Mouse (Mus musculus) macrophage (primary cell): ENCODE measurements around the gene Acsl3. TPM values are rescaled to one million over a fixed set of nuclear protein-coding genes. Genes with fewer than 3 reads are reported as not detected.

Source experiments
- H3K27ac ChIP-seq: fragments of 350-480 bp; formaldehyde crosslinking; 2 replicates; pipeline ENCODE4 v1.9.0; 2021
- H3K36me3 ChIP-seq: fragments of 350-480 bp; formaldehyde crosslinking; 2 replicates; pipeline ENCODE4 v1.9.0; 2021; ENCODE audit errors: inconsistent target
- H3K4me3 ChIP-seq: fragments of 350-480 bp; formaldehyde crosslinking; 2 replicates; pipeline ENCODE4 v1.9.0; 2021; ENCODE audit errors: inconsistent target
- H3K79me2 ChIP-seq: fragments of 350-480 bp; formaldehyde crosslinking; 2 replicates; pipeline ENCODE4 v1.9.0; 2021; ENCODE audit errors: inconsistent target
- WGBS: methylation state at CpG from one replicate; pipeline ENCODE4 v1.1.7; 2026; ENCODE audit warnings: inconsistent platforms; ENCODE audit not compliant: missing documents; 5-methylcytosine and 5-hydroxymethylcytosine counted together
- polyA plus RNA-seq: library from polyadenylated mRNA; stranded (reverse); fragments of 250-400 nt; gene quantifications from 3 replicates; pipeline ENCODE4 v1.2.4, GENCODE M21; 2018; ENCODE audit warnings: inconsistent platforms
- total RNA-seq, 78 experiments: library from RNA; depleted of rRNA; stranded (reverse); fragments of 250-400 nt; gene quantifications; 1 replicate in 9 of 78; 2 replicates in 24 of 78; 3 replicates in 43 of 78; 4 replicates in 2 of 78; pipeline ENCODE4 v1.2.4; 2018; ENCODE audit warnings: inconsistent platforms in 56 of 78

Acsl3 gene
- total RNA-seq (2018; cell fraction: chromatin; rRNA removed), result 10 to 100 TPM in 24 of 26 experiments, 1 to 10 TPM in 2; 4.5 to 88.7 (median 27.4) TPM
- total RNA-seq (2018; cell fraction: cytosol; rRNA removed), result 10 to 100 TPM; 15.6 to 32.8 (median 21.1) TPM
- total RNA-seq (2018; cell fraction: nucleus; rRNA removed), result 10 to 100 TPM in 25 of 26 experiments, 1 to 10 TPM in 1; 8.2 to 59.5 (median 27.7) TPM
- 18.9 to 64.8 TPM (median 22.2 TPM) in 3 replicates for polyA plus RNA-seq

- Histone ChIP-seq H3K27ac (peak within 1 kb of the TSS; percentile 69), H3K4me3 (peak within 1 kb of the TSS; percentile 84)
- WGBS, result under 1% methylated on average over 92 of the region's 104 CpGs
Measured at GRCm38 (mm10) chr1:78657671-78658440, at the start of gene Acsl3, which contains the start of gene Utp14b. Gene Acsl3, plus strand, starts transcription at chr1:78657825. Gene Utp14b, plus strand, starts transcription at chr1:78658038.

DNA sequence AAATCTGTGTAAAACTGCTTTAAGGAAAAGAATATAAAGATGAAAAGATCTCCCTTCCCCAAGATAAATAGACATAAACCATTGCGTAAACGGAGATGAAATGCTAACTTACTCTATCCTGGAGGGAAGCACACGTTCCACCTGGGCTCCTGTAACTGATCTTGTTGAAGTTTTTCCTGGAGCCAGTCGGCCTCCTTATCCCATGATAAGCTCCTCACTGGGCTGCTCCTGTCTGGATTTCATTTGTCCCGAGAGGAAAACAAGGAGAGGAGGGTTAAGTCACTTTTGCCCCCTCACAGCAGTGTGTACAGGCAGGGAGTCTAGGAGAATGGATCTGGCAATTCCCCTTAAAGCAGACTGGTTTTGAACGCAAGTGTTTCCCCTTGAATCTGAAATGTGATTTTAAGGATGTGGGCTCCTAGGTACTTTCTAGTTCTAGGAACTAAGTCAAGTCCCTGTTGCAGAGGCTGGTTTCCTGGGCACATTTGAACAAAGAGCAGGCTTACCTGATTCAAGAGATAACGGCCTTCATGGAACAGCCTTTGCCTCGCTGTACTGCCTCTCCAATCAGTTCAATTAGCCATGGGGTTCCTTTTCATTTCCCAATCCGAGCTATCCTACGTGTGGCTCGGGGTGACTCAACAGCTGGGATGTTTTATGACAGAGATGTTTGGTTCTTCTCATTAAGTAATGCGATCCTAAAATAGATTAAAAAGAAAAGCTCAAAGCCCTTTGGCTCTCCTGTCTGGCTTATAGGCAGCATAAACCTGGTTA, 48.3 kb upstream of the Acsl3 start:
- H3K4me3 ChIP-seq, result no peak overlapping the region
- no peaks in the 10 kb centered on the region for H3K36me3 ChIP-seq
- H3K79me2 ChIP-seq, result no peaks in the 10 kb centered on the region
- no peak overlapping the region for H3K27ac ChIP-seq
- WGBS, result 72% methylated on average over 12 of the region's 12 CpGs

More at GRCm38 (mm10) chr1:78657671-78658440, at the start of gene Acsl3, which contains the start of gene Utp14b:
- Histone ChIP-seq H3K36me3 (no peaks in the 10 kb centered on the region), H3K79me2 (peaks cover 46% of the 10 kb centered on the region)

- H3K36me3 ChIP-seq, result no peaks in the 10 kb centered on the region
- WGBS, result 78% methylated on average over 4 of the region's 4 CpGs
Measured at GRCm38 (mm10) chr1:78611039-78611438, 46.6 kb upstream of the Acsl3 start.

GRCm38 (mm10) chr1:78612959-78613358, 44.7 kb upstream of the Acsl3 start:
- no peaks in the 10 kb centered on the region for H3K79me2 ChIP-seq
- H3K27ac ChIP-seq, result no peak overlapping the region
- no peaks in the 10 kb centered on the region for H3K36me3 ChIP-seq
- WGBS, result 93% methylated on average over 1 of the region's 1 CpGs
- no peak overlapping the region for H3K4me3 ChIP-seq

More at GRCm38 (mm10) chr1:78611039-78611438, 46.6 kb upstream of the Acsl3 start:
- no peak overlapping the region for H3K27ac ChIP-seq
- H3K4me3 ChIP-seq, result no peak overlapping the region
- no peaks in the 10 kb centered on the region for H3K79me2 ChIP-seq

GRCm38 (mm10) chr1:78624352-78624751, 33.3 kb upstream of the Acsl3 start:
- WGBS, result 100% methylated on average over 2 of the region's 2 CpGs
- H3K4me3 ChIP-seq, result no peak overlapping the region
- no peak overlapping the region for H3K27ac ChIP-seq
- no peaks in the 10 kb centered on the region for H3K79me2 ChIP-seq
- H3K36me3 ChIP-seq, result no peaks in the 10 kb centered on the region

DNA sequence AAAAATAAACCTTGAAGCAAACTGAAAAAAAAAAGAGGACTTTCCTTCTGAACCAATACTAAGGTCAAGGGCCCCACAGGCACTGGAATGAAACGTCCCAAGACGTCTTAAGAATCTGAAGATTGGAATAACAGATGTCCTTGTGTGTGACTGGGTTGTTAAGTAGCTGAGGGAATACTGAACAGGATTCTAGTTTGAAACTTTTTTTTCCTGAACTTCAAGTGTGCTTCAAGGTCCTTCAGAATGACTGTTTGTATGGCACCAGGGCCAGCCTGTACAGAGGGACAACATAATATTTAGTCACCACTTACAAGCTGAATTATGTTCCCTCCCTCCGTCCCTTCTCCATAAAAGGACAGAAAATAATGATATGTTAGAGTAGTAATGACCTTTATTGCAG, 23.1 kb upstream of the Acsl3 start:
- 98% methylated on average over 3 of the region's 3 CpGs for WGBS
- H3K79me2 ChIP-seq, result no peaks in the 10 kb centered on the region

DNA sequence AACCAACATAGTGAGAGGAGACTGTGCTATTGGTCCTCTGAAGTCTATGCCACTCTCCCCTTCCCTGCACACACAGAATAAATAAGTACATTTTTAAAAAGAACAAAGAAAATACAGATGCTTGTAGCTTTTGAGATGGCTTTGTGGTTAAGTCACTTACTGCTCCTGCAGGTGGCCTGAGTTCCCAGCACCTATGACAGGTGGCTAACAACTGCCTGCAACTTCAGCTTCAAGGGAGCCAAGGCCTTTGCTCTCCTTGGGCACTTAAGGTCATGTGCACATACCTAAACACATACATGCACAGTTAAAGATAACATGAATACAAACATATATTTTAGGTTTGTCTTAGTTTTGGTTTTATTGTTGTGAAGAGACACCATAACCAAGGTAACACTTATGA, 16.8 kb upstream of the Acsl3 start:
- H3K36me3 ChIP-seq, result no peaks in the 10 kb centered on the region
- no peak overlapping the region for H3K27ac ChIP-seq
- no peak overlapping the region for H3K4me3 ChIP-seq
- no peaks in the 10 kb centered on the region for H3K79me2 ChIP-seq

More for the DNA sequence above, 23.1 kb upstream of the Acsl3 start:
- Histone ChIP-seq H3K27ac (no peak overlapping the region), H3K36me3 (no peaks in the 10 kb centered on the region), H3K4me3 (no peak overlapping the region)

GRCm38 (mm10) chr1:78641791-78642190, 15.8 kb upstream of the Acsl3 start:
- WGBS, result 100% methylated on average over 3 of the region's 3 CpGs
- H3K36me3 ChIP-seq, result no peaks in the 10 kb centered on the region
- no peak overlapping the region for H3K4me3 ChIP-seq
- H3K79me2 ChIP-seq, result no peaks in the 10 kb centered on the region
- H3K27ac ChIP-seq, result no peak overlapping the region

DNA sequence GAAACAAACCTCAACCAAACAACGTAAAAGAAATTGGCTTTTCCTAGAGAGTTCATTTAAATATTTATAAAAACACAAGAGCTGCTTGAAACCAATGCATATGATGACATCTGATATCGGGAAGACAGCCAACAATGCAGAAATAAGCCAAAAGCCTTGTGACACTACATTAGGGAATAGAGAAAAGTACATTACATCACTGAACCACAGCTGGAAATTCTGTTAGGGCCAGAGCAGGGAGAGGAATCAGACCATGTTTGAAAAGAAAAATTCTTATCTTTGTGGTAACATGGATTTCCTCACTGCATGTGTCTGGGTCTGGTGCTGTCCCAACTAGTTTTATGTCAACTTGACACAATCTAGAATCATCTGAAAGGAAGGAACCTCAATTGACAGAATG, 15.4 kb upstream of the Acsl3 start:
- Histone ChIP-seq H3K27ac (no peak overlapping the region), H3K4me3 (no peak overlapping the region), H3K79me2 (no peaks in the 10 kb centered on the region), H3K36me3 (no peaks in the 10 kb centered on the region)
- WGBS, result 83% methylated on average over 2 of the region's 2 CpGs

- 93% methylated on average over 8 of the region's 8 CpGs for WGBS
- Histone ChIP-seq H3K4me3 (no peak overlapping the region), H3K36me3 (no peaks in the 10 kb centered on the region), H3K27ac (no peak overlapping the region), H3K79me2 (no peaks in the 10 kb centered on the region)
Measured at GRCm38 (mm10) chr1:78647317-78647885, 10.2 kb upstream of the Acsl3 start.

DNA sequence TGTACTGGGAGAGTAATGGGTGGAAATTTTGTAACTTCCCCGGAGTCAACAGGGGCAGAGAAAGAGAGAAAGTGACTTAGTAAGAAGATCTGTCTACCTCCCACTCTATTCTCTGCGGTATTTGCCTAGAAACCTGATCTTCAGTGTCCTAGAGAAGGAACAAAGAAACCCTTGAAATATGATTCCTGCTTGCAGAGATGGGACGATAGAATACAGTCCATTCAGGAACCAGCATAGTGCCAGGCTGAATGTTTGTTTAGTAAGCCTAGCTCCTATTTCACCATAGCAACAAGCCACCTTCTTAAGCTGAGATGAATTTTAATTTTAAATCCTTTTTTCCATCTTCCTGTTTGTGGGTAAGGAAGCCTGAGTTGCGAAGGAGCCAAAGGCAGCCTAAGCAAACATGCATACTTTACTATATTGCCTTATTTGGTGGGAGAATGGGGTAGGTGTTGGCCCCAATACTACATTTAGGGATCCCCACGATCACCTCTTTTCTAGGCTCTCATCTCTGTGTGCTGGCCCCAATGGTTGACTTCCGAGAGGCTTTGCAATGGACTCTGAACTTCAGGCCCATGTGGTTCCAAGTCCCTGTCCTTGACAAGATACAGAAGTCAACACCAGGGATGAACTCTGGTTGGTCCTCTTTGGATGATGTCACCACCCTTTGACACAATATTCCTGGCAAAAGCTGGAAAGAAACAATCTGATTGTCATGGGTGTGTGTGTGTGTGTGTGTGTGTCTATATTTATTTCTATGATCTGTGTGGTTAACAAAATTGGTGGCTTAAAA, 8.2 kb upstream of the Acsl3 start:
- Histone ChIP-seq H3K36me3 (no peaks in the 10 kb centered on the region), H3K79me2 (no peaks in the 10 kb centered on the region), H3K27ac (no peak overlapping the region), H3K4me3 (no peak overlapping the region)
- WGBS, result 94% methylated on average over 6 of the region's 6 CpGs

GRCm38 (mm10) chr1:78656472-78656871, 1.2 kb upstream of the Acsl3 start:
- Histone ChIP-seq H3K79me2 (peaks cover 32% of the 10 kb centered on the region), H3K4me3 (no peak overlapping the region), H3K36me3 (no peaks in the 10 kb centered on the region), H3K27ac (no peak overlapping the region)
- 56% methylated on average over 2 of the region's 2 CpGs for WGBS

GRCm38 (mm10) chr1:78657021-78657629, 500 bp upstream of the Acsl3 start:
- H3K27ac ChIP-seq, result peak overlapping the region; percentile 48
- WGBS, result 23% methylated on average over 19 of the region's 22 CpGs
- H3K4me3 ChIP-seq, result peak overlapping the region; percentile 12; the same call in 1 of the 2 replicates
- no peaks in the 10 kb centered on the region for H3K36me3 ChIP-seq
- peaks cover 39% of the 10 kb centered on the region for H3K79me2 ChIP-seq
